Mouse (Mus musculus): ENCODE results near the gene Plekhh2.

DNA sequence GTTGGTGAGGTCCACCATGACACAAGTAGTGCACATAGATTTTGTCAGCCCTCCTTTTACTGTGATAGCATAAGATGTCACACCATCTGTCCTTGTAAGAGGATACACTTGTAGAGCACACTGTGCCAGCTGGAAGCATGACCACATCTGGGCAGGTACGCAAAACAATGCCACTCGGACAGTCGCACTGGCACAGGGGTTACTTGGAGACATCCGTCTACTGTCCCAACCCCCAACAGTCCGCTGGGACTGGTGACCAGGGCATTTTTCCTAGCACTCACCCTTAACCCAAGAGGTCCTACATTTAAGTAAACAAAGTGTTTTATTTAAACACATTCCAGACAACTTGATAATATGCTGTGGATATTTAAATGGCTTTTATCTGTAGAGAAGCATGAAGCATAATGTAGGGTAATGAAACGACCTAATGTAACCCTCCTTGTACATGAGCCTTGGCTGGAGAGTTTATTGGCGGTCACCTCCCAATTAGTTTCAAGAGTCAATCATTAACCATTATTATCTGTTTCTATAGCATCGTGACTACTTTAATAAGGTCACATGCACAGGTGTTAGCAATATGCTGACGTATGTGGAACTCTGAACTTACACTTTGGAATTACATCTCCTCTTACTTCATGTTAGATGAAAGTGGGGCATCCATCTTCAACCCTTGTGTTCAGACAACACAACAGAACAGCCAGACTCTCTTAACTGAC is 138.8 kb downstream of the Plekhh2 start:
- TF ChIP-seq CTCF (conservative IDR thresholded peaks at IDR 0.05; ENCODE audit: low read length) (no peak), POU5F1 (IDR thresholded peaks at IDR 0.05; ENCODE audit: borderline replicate concordance, low read length) (no peak), NANOG (IDR thresholded peaks at IDR 0.05; ENCODE audit: borderline replicate concordance, low read length) (no peak)
